Mouse (Mus musculus) CD8-positive naive resting alpha-beta T cell, adult 57 days (primary cell): ENCODE data around the gene Exd2. TPM values are rescaled to one million over a fixed set of nuclear protein-coding genes. Genes with fewer than 3 reads are reported as not detected.

ENCODE experiments used
- total RNA-seq: library from RNA; stranded (reverse); gene quantifications from one replicate; pipeline ENCODE4 v1.2.4, GENCODE M21; 2023

Exd2 gene
- 50.9 TPM for total RNA-seq

GRCm38 (mm10) chr12:80462942-80463651, at the start of gene Exd2:
TSS of gene Exd2 (plus strand) at chr12:80463095.

GRCm38 (mm10) chr12:80436336-80436976, 26.4 kb upstream of the Exd2 start, which contains the start of gene Dcaf5:
TSS of gene Dcaf5 (minus strand) at chr12:80436601.

GRCm38 (mm10) chr12:80517977-80518376, 55.1 kb downstream of the Exd2 start, which contains the start of gene Galnt16:
TSS of gene Galnt16 (plus strand) at chr12:80518277.

Other genes starting within 250 kb of the Exd2 start
- 352 TPM for gene Actn1, start 202.7 kb upstream of the Exd2 start, total RNA-seq
- 39.9 TPM for gene Dcaf5, start 26.5 kb upstream of the Exd2 start, total RNA-seq
- not detected for gene Galnt16, start 55.2 kb downstream of the Exd2 start, total RNA-seq
- 31.5 TPM for gene Slc39a9, start 180.8 kb downstream of the Exd2 start, total RNA-seq
- 61.5 TPM for gene Erh, start 181.2 kb downstream of the Exd2 start, total RNA-seq
- gene Plekhd1, start 229.5 kb downstream of the Exd2 start, total RNA-seq = not detected